Mouse (Mus musculus) embryo, embryonic 10 days (tissue): ENCODE data around the gene Tgfb1i1.

Experiments
- DNase-seq: peaks from one replicate; pipeline ENCODE4 v3.0.0-alpha.2; 2015; ENCODE audit warnings: low spot score

Gene Tgfb1i1

GRCm38 (mm10) chr7:128244410-128245025, 2.1 kb upstream of the Tgfb1i1 start:
- DNase-seq = no peak

GRCm38 (mm10) chr7:128245547-128245946, 1.1 kb upstream of the Tgfb1i1 start:
- DNase-seq = no peak

GRCm38 (mm10) chr7:128247443-128247842, 831 bp downstream of the Tgfb1i1 start:
- peak; percentile 95 for DNase-seq

- no peak for DNase-seq
Measured at GRCm38 (mm10) chr7:128248081-128249042, 1.8 kb downstream of the Tgfb1i1 start.

GRCm38 (mm10) chr7:128249998-128250397, 3.4 kb downstream of the Tgfb1i1 start:
- DNase-seq = no peak

- no peak for DNase-seq
Measured at GRCm38 (mm10) chr7:128251946-128252345, 5.3 kb downstream of the Tgfb1i1 start.

GRCm38 (mm10) chr7:128252609-128253008, 6.0 kb downstream of the Tgfb1i1 start:
- peak; percentile 67 for DNase-seq

- no peak for DNase-seq
Measured at GRCm38 (mm10) chr7:128254978-128255377, 8.4 kb downstream of the Tgfb1i1 start.

GRCm38 (mm10) chr7:128255757-128256156, 9.1 kb downstream of the Tgfb1i1 start:
- no peak for DNase-seq

GRCm38 (mm10) chr7:128256783-128257334, 10.2 kb downstream of the Tgfb1i1 start:
- no peak for DNase-seq

- no peak for DNase-seq
Measured at GRCm38 (mm10) chr7:128265411-128265810, 18.8 kb downstream of the Tgfb1i1 start, which contains the start of gene Slc5a2. TSS of gene Slc5a2 (plus strand) at chr7:128265657.

- DNase-seq = no peak
Measured at GRCm38 (mm10) chr7:128266056-128266455, 19.4 kb downstream of the Tgfb1i1 start.

GRCm38 (mm10) chr7:128267391-128267790, 20.8 kb downstream of the Tgfb1i1 start:
- DNase-seq = no peak

- DNase-seq = no peak
Measured at GRCm38 (mm10) chr7:128267813-128268212, 21.2 kb downstream of the Tgfb1i1 start.

- no peak for DNase-seq
Measured at GRCm38 (mm10) chr7:128270431-128270850, 23.8 kb downstream of the Tgfb1i1 start.

- DNase-seq = no peak
Measured at GRCm38 (mm10) chr7:128271496-128271895, 24.9 kb downstream of the Tgfb1i1 start.

- no peak for DNase-seq
Measured at GRCm38 (mm10) chr7:128276051-128276450, 29.4 kb downstream of the Tgfb1i1 start.

- no peak for DNase-seq
Measured at GRCm38 (mm10) chr7:128279750-128280149, 33.1 kb downstream of the Tgfb1i1 start.

GRCm38 (mm10) chr7:128281765-128282164, 35.2 kb downstream of the Tgfb1i1 start:
- DNase-seq = no peak

- DNase-seq = peak; percentile 82
Measured at GRCm38 (mm10) chr7:128282532-128283244, 36.1 kb downstream of the Tgfb1i1 start.

- DNase-seq = peak; percentile 27
Measured at GRCm38 (mm10) chr7:128284047-128284446, 37.4 kb downstream of the Tgfb1i1 start.

GRCm38 (mm10) chr7:128285060-128285459, 38.4 kb downstream of the Tgfb1i1 start:
- no peak for DNase-seq
